Comparison of ENCODE assay signal across 11 mouse cellular contexts in the genomic region with DNA sequence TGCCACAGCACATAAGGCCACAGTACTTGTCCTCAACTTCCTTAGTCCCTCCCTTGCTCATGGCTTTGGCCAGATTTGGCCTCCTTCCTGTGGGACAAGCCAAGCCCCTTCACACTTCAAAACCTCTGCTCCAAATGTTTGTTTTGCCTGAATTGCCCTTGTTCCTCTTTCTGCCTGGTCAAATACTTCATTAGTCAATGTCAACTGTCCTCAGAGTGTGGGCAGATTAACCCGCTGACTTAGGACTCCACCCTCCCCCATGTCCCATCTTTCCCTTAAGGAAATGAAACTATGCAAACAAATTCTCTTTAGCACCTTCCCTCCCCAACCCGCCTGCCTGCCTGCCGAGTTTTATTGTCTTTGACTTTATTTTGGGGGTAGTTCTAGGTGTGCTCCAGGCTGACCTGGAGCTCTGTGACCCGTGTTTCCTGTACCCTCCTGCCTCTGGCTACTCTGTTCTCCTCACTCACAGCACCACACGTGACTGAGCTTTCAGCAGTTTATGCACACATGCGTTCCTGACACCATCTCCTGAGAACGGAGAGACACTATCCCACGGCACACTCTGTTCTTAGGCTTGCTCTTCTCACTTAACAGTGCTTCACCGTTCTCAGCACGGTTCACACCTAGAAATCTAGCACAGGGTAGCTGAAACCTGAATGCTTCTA. TPM values are rescaled to one million over a fixed set of nuclear protein-coding genes. Genes with fewer than 3 reads are reported as not detected.
DNase-seq lines count a peak whose midpoint lies in the region; ATAC-seq and TF ChIP-seq lines count a peak whose summit lies in the region.
"Had no signal": no experiment of that assay in that cellular context is flagged by ENCODE, and none has a peak within 500 bp of the region (broad histone marks: within the 10 kb centered on the region; RNA-seq: fewer than 3 reads in every experiment).

No protein-coding gene starts in this region.

- no peak for TF ChIP-seq POLR2A in CH12.LX (IDR thresholded peaks at IDR 0.05; ENCODE audit: low read depth, low read length)

- H3K9ac ChIP-seq in CH12.LX (ENCODE audit: insufficient read depth, low read depth): no peak overlapping the region
- no peak overlapping the region for H3K9ac ChIP-seq in kidney, embryonic 16.5 days (replicated peaks; ENCODE audit: low read length)
- H3K9ac ChIP-seq: liver, embryonic 15.5 days; neural tube, embryonic 13.5 days had no signal

- dilution Hi-C loops in CH12.LX (cut with MboI; ENCODE audit: extremely low pct_ligation_motif_present, extremely low pct_unique_long_range_greater_than_20kb, low sequenced_read_pairs): no loop called here

- H3K4me1 ChIP-seq in CH12.LX (ENCODE audit: control insufficient read depth in 1 of 2, insufficient read depth in 2 of 2): peaks cover 19 to 60% of the 10 kb centered on the region in 2 experiments
- peaks cover 27% of the 10 kb centered on the region for H3K4me1 ChIP-seq in kidney, embryonic 16.5 days (ENCODE audit: insufficient read depth, low read length)
- H3K4me1 ChIP-seq: neural tube, embryonic 13.5 days had no signal

- peak; percentile 96 for DNase-seq in heart, adult 11 months
- no peak for DNase-seq in heart, postnatal 10 days
- peak; percentile 83 for DNase-seq in CH12.LX (ENCODE audit: extremely low read depth)
- no peak for DNase-seq in urinary bladder, postnatal 36 days (ENCODE audit: low spot score in 2 of 2)
- no peak for DNase-seq in urinary bladder, postnatal 10 days (ENCODE audit: low spot score)
- DNase-seq in retina, postnatal 1 day: no peak
- DNase-seq: cerebellum, adult 9-10 months had no signal

- in situ Hi-C loops in CH12.LX (cut with MboI; ENCODE audit: low pct_ligation_motif_present, low pct_unique_long_range_greater_than_20kb, low sequenced_read_pairs): no loop called here

- TF ChIP-seq CTCF in CH12.LX (conservative IDR thresholded peaks at IDR 0.05 in 1 of 2, IDR thresholded peaks at IDR 0.05 in 1 of 2; ENCODE audit: low read depth in 2 of 2, low read length in 2 of 2): no peak

- H3K4me2 ChIP-seq in CH12.LX (ENCODE audit: insufficient read depth, low read depth, poor library complexity, severe bottlenecking): peak overlapping the region; percentile 57
- no peak overlapping the region for H3K4me2 ChIP-seq in kidney, embryonic 16.5 days (replicated peaks; ENCODE audit: low read depth, low read length)
- H3K4me2 ChIP-seq: liver, embryonic 15.5 days; neural tube, embryonic 13.5 days had no signal

- H3K4me3 ChIP-seq in CH12.LX (replicated peaks in 1 of 3; ENCODE audit: low read depth in 2 of 3, low read length in 2 of 3, poor library complexity in 1 of 3): no peak overlapping the region
- no peak overlapping the region for H3K4me3 ChIP-seq in kidney, embryonic 16.5 days (ENCODE audit: low read length)
- H3K4me3 ChIP-seq: liver, embryonic 15.5 days; neural tube, embryonic 13.5 days had no signal

- peak; percentile 58 for TF ChIP-seq EP300 in CH12.LX (IDR thresholded peaks at IDR 0.05; ENCODE audit: low read length)

- no peak; the same call in 1 of the 2 replicates for ATAC-seq in kidney, embryonic 16.5 days (ENCODE audit: low FRiP score, low TSS enrichment)
- peak; percentile 92 for ATAC-seq in megakaryocyte, adult 5-6 weeks (ENCODE audit: poor library complexity, severe bottlenecking)

- no peaks in the 10 kb centered on the region for H3K9me3 ChIP-seq in CH12.LX (replicated peaks; ENCODE audit: low read length)
- H3K9me3 ChIP-seq in kidney, embryonic 16.5 days (ENCODE audit: low read length): no peaks in the 10 kb centered on the region
- H3K9me3 ChIP-seq: liver, embryonic 15.5 days; neural tube, embryonic 13.5 days had no signal

- WGBS in kidney, embryonic 16.5 days: 30% methylated on average over 10 of the region's 10 CpGs

- H3K27me3 ChIP-seq in CH12.LX (replicated peaks): no peaks in the 10 kb centered on the region
- no peaks in the 10 kb centered on the region for H3K27me3 ChIP-seq in kidney, embryonic 16.5 days (ENCODE audit: insufficient read depth, low read length)
- H3K27me3 ChIP-seq: liver, embryonic 15.5 days; neural tube, embryonic 13.5 days had no signal

- intact Hi-C loops in heart, postnatal 10 days (cut with DNase I): no loop called here

- no peak for TF ChIP-seq RAD21 in CH12.LX (IDR thresholded peaks at IDR 0.05; ENCODE audit: low read depth, low read length)

- H3K79me2 ChIP-seq in CH12.LX (replicated peaks; ENCODE audit: control insufficient read depth, extremely low read depth, insufficient read depth, poor library complexity, severe bottlenecking): no peaks in the 10 kb centered on the region

- peaks cover 24 to 68% of the 10 kb centered on the region in 2 experiments for H3K36me3 ChIP-seq in CH12.LX (replicated peaks in 1 of 2; ENCODE audit: control insufficient read depth in 1 of 2, insufficient read depth in 1 of 2, low read length in 1 of 2)
- peaks cover 41% of the 10 kb centered on the region for H3K36me3 ChIP-seq in kidney, embryonic 16.5 days (ENCODE audit: insufficient read depth, low read length)

- H3K27ac ChIP-seq in CH12.LX (ENCODE audit: insufficient read depth, low read depth): peak overlapping the region; percentile 86
- H3K27ac ChIP-seq in kidney, embryonic 16.5 days (ENCODE audit: low read length): peak overlapping the region; percentile 19
- H3K27ac ChIP-seq: liver, embryonic 15.5 days; neural tube, embryonic 13.5 days had no signal

TF ChIP-seq in CH12.LX, 34 proteins besides CTCF, POLR2A, EP300 and RAD21 (continues in another document):
- TF ChIP-seq IRF4 (IDR thresholded peaks at IDR 0.05; ENCODE audit: low read depth, low read length): peak; percentile 89
- no peak for TF ChIP-seq UBTF (IDR thresholded peaks at IDR 0.05; ENCODE audit: low read depth, low read length)
- no peak for TF ChIP-seq JUND (conservative IDR thresholded peaks at IDR 0.05; ENCODE audit: low read depth, low read length)
- TF ChIP-seq PAX5 (IDR thresholded peaks at IDR 0.05; ENCODE audit: low read length): no peak
- no peak for TF ChIP-seq POLR2AphosphoS2 (IDR thresholded peaks at IDR 0.05; ENCODE audit: low read depth, low read length)
- TF ChIP-seq HCFC1 (IDR thresholded peaks at IDR 0.05; ENCODE audit: low read depth, low read length): no peak
- peak; percentile 53 for TF ChIP-seq ELF1 (IDR thresholded peaks at IDR 0.05; ENCODE audit: low read depth, low read length)
- TF ChIP-seq MAZ (IDR thresholded peaks at IDR 0.05; ENCODE audit: low read depth, low read length): peak; percentile 36; the same call in 1 of the 2 replicates
- no peak for TF ChIP-seq USF1 (IDR thresholded peaks at IDR 0.05; ENCODE audit: low read depth, low read length)
- no peak for TF ChIP-seq ZNF384 (IDR thresholded peaks at IDR 0.05; ENCODE audit: low read depth, low read length)
- peak; percentile 17; the same call in 1 of the 2 replicates for TF ChIP-seq MXI1 (IDR thresholded peaks at IDR 0.05; ENCODE audit: low read depth, low read length)
- TF ChIP-seq MAX (IDR thresholded peaks at IDR 0.05; ENCODE audit: low read length): peak; percentile 72
- TF ChIP-seq BHLHE40 (IDR thresholded peaks at IDR 0.05; ENCODE audit: low read depth, low read length): peak; percentile 82
- no peak for TF ChIP-seq E2F4 (IDR thresholded peaks at IDR 0.05; ENCODE audit: insufficient replicate concordance, low read depth, low read length)
- TF ChIP-seq MEF2A (IDR thresholded peaks at IDR 0.05; ENCODE audit: borderline replicate concordance, low read depth, low read length): 0 out of 2 replicates have a peak, but pooled peaks have one; percentile 30
- no peak for TF ChIP-seq ZKSCAN1 (IDR thresholded peaks at IDR 0.05; ENCODE audit: borderline replicate concordance, low read depth, low read length)
- TF ChIP-seq TCF12 (IDR thresholded peaks at IDR 0.05; ENCODE audit: low read depth, low read length): no peak
- TF ChIP-seq NELFE (IDR thresholded peaks at IDR 0.05; ENCODE audit: low read depth, low read length): peak; percentile 30; the same call in 1 of the 2 replicates
- TF ChIP-seq NRF1 (IDR thresholded peaks at IDR 0.05; ENCODE audit: low read depth, low read length): no peak
- TF ChIP-seq ETS1 (conservative IDR thresholded peaks at IDR 0.05; ENCODE audit: low read depth, low read length): peak; percentile 51
- TF ChIP-seq SIN3A (IDR thresholded peaks at IDR 0.05; ENCODE audit: low read length): 0 out of 2 replicates have a peak, but pooled peaks have one; percentile 61
- 0 out of 2 replicates have a peak, but pooled peaks have one; percentile 50 for TF ChIP-seq RCOR1 (conservative IDR thresholded peaks at IDR 0.05; ENCODE audit: low read depth, low read length)
- no peak for TF ChIP-seq TBP (conservative IDR thresholded peaks at IDR 0.05; ENCODE audit: low read depth, low read length)
- no peak for TF ChIP-seq CHD1 (IDR thresholded peaks at IDR 0.05; ENCODE audit: low read depth, low read length)
- 0 out of 2 replicates have a peak, but pooled peaks have one; percentile 37 for TF ChIP-seq USF2 (conservative IDR thresholded peaks at IDR 0.05; ENCODE audit: low read depth, low read length)
- TF ChIP-seq ZMIZ1 (IDR thresholded peaks at IDR 0.05; ENCODE audit: low read depth, low read length): no peak

RNA-seq across cellular contexts. Expression of a gene that starts 23.7 kb away (rescaled TPM):
- total RNA-seq in heart, postnatal 10 days (2021): 10 to 100 TPM; 49.0 to 54.3 TPM
- total RNA-seq in CH12.LX (2012; rRNA removed) (5.6 and 8.2 TPM in 2 replicates), CH12.LX (2014; rRNA removed) (2.2 and 3.2 TPM in 2 replicates)
- polyA plus RNA-seq in CH12.LX (2012; ENCODE audit: insufficient read length, low read depth): 6.4 and 10.0 TPM in 2 replicates
- 48.9 and 65.3 TPM in 2 replicates for polyA plus RNA-seq in kidney, embryonic 16.5 days (2015; fragmentation: Nextera tagmentation; extraction: Ambion mirVana)
- 36.1 and 36.2 TPM in 2 replicates for total RNA-seq in megakaryocyte, adult 5-6 weeks (2015)
- 15.8 and 23.1 TPM in 2 replicates for total RNA-seq in megakaryocyte, adult 5-6 weeks (2017)

RNA-seq across cellular contexts. Expression of a gene that starts 24.2 kb away (rescaled TPM):
- 10 to 100 TPM; 24.0 to 31.1 TPM for total RNA-seq in heart, postnatal 10 days (2021)
- total RNA-seq in CH12.LX (2012; rRNA removed) (11.1 and 11.5 TPM in 2 replicates), CH12.LX (2014; rRNA removed) (14.6 and 16.7 TPM in 2 replicates)
- polyA plus RNA-seq in CH12.LX (2012; ENCODE audit: insufficient read length, low read depth): 8.0 and 8.7 TPM in 2 replicates
- 85.8 and 95.8 TPM in 2 replicates for polyA plus RNA-seq in kidney, embryonic 16.5 days (2015; fragmentation: Nextera tagmentation; extraction: Ambion mirVana)
- total RNA-seq in megakaryocyte, adult 5-6 weeks (2015): 39.1 and 55.5 TPM in 2 replicates
- total RNA-seq in megakaryocyte, adult 5-6 weeks (2017): 33.3 and 34.4 TPM in 2 replicates

RNA-seq across cellular contexts. Expression of a gene that starts 53.5 kb away (rescaled TPM):
- total RNA-seq in heart, postnatal 10 days (2021): 1 to 10 TPM; 5.0 to 8.2 TPM
- 0.84 and 1.1 TPM in 2 replicates for total RNA-seq in CH12.LX (2012; rRNA removed)
- total RNA-seq in CH12.LX (2014; rRNA removed): 1.6 and 1.8 TPM in 2 replicates
- polyA plus RNA-seq in CH12.LX (2012; ENCODE audit: insufficient read length, low read depth): 4.0 and 5.6 TPM in 2 replicates
- 21.2 and 182 TPM in 2 replicates for polyA plus RNA-seq in kidney, embryonic 16.5 days (2015; fragmentation: Nextera tagmentation; extraction: Ambion mirVana)
- total RNA-seq in megakaryocyte, adult 5-6 weeks (2015): not detected in 2 replicates
- not detected in 2 replicates for total RNA-seq in megakaryocyte, adult 5-6 weeks (2017)

Comparison
In these comparisons a context has a peak if more than half of its experiments do, and no peak if none do; other contexts are left out.
1. DNase-seq: peak in heart, adult 11 months (single experiment) and CH12.LX (single experiment); none in heart, postnatal 10 days (0 of 2), urinary bladder, postnatal 36 days (0 of 2), urinary bladder, postnatal 10 days (single experiment) and retina, postnatal 1 day (single experiment).